ENCODE assay signal across 26 mouse cellular contexts in genomic region chr9:16306222-16306621, GRCm38 (mm10).
DNase-seq lines count a peak whose midpoint lies in the region; ATAC-seq and TF ChIP-seq lines count a peak whose summit lies in the region.
"Had no signal": no experiment of that assay in that cellular context is flagged by ENCODE, and none has a peak within 500 bp of the region (broad histone marks: within the 10 kb centered on the region; RNA-seq: fewer than 3 reads in every experiment).

No protein-coding gene starts in this region.

- no peak for TF ChIP-seq CTCF in cortical plate, adult 2 months (IDR thresholded peaks at IDR 0.05; ENCODE audit: extremely low read depth, insufficient read depth, low read length)

- H3K4me2 ChIP-seq in hindbrain, embryonic 13.5 days: no peak overlapping the region
- no peak overlapping the region for H3K4me2 ChIP-seq in hindbrain, embryonic 12.5 days (replicated peaks)
- no peak overlapping the region for H3K4me2 ChIP-seq in midbrain, embryonic 15.5 days
- H3K4me2 ChIP-seq in midbrain, embryonic 16.5 days (ENCODE audit: low read length): no peak overlapping the region
- H3K4me2 ChIP-seq: embryonic facial prominence, embryonic 12.5 days; forebrain, embryonic 12.5 days; forebrain, embryonic 15.5 days; heart, embryonic 11.5 days; hindbrain, embryonic 14.5 days had no signal

- ATAC-seq in hindbrain, embryonic 13.5 days (ENCODE audit: low FRiP score): no peak
- ATAC-seq in hindbrain, embryonic 12.5 days (ENCODE audit: low FRiP score): no peak
- no peak for ATAC-seq in midbrain, embryonic 15.5 days (replicated peaks)
- ATAC-seq in midbrain, embryonic 16.5 days: no peak
- ATAC-seq: CD4-positive, CD25-positive, alpha-beta regulatory T cell, adult 4 months; forebrain, embryonic 15.5 days; hindbrain, postnatal 0 days; inflammation-experienced regulatory T-cells, adult 6 months had no signal

- no peaks in the 10 kb centered on the region for H3K36me3 ChIP-seq in hindbrain, embryonic 13.5 days
- no peaks in the 10 kb centered on the region for H3K36me3 ChIP-seq in hindbrain, embryonic 12.5 days
- no peaks in the 10 kb centered on the region for H3K36me3 ChIP-seq in midbrain, embryonic 15.5 days (replicated peaks)
- H3K36me3 ChIP-seq in midbrain, embryonic 16.5 days (ENCODE audit: control insufficient read depth, insufficient read depth, low read length): no peaks in the 10 kb centered on the region
- H3K36me3 ChIP-seq: embryonic facial prominence, embryonic 12.5 days; forebrain, embryonic 12.5 days; forebrain, embryonic 15.5 days had no signal

- no peak overlapping the region for H3K9ac ChIP-seq in hindbrain, embryonic 13.5 days
- no peak overlapping the region for H3K9ac ChIP-seq in hindbrain, embryonic 12.5 days
- H3K9ac ChIP-seq in midbrain, embryonic 15.5 days: no peak overlapping the region
- no peak overlapping the region for H3K9ac ChIP-seq in midbrain, embryonic 16.5 days (ENCODE audit: low read depth, low read length)
- H3K9ac ChIP-seq: embryonic facial prominence, embryonic 12.5 days; forebrain, embryonic 12.5 days; forebrain, embryonic 15.5 days; hindbrain, embryonic 14.5 days had no signal

- peak; percentile 58 for DNase-seq in telencephalon, adult 2 months (ENCODE audit: low read depth, low spot score)
- DNase-seq in thymus, postnatal 0 days (ENCODE audit: low spot score): no peak
- DNase-seq in right cerebral cortex, adult 18-20 months: no peak
- DNase-seq: adrenal gland, adult 8-10 months; adrenal gland, postnatal 25 days; cerebellum, adult 11-12 months; cerebellum, adult 8-10 months; cerebellum, postnatal 10 days; cerebellum, postnatal 36 days; gastrocnemius, adult 2 months; gastrocnemius, postnatal 14 days; heart, adult 11 months had no signal

- no peak for TF ChIP-seq POLR2A in cortical plate, adult 2 months (IDR thresholded peaks at IDR 0.05; ENCODE audit: extremely low read depth, insufficient read depth, low read length)

- peaks cover 50% of the 10 kb centered on the region for H3K4me1 ChIP-seq in hindbrain, embryonic 13.5 days (replicated peaks)
- H3K4me1 ChIP-seq in hindbrain, embryonic 12.5 days: peaks cover 16% of the 10 kb centered on the region
- peaks cover 21% of the 10 kb centered on the region for H3K4me1 ChIP-seq in midbrain, embryonic 15.5 days
- peaks cover 18% of the 10 kb centered on the region for H3K4me1 ChIP-seq in midbrain, embryonic 16.5 days (ENCODE audit: control insufficient read depth, insufficient read depth, low read length)
- peaks cover 19% of the 10 kb centered on the region for H3K4me1 ChIP-seq in cortical plate, adult 2 months (ENCODE audit: control insufficient read depth, insufficient read depth, low read length)

- H3K4me3 ChIP-seq in hindbrain, embryonic 13.5 days: no peak overlapping the region
- no peak overlapping the region for H3K4me3 ChIP-seq in hindbrain, embryonic 12.5 days
- H3K4me3 ChIP-seq in midbrain, embryonic 15.5 days: no peak overlapping the region
- no peak overlapping the region for H3K4me3 ChIP-seq in midbrain, embryonic 16.5 days (ENCODE audit: low read depth, low read length)
- no peak overlapping the region for H3K4me3 ChIP-seq in cortical plate, adult 2 months (ENCODE audit: insufficient read depth, low read length)
- H3K4me3 ChIP-seq: embryonic facial prominence, embryonic 12.5 days; erythroblast, embryonic 14.5 days; forebrain, embryonic 12.5 days; forebrain, embryonic 15.5 days; gastrocnemius, adult 2 months had no signal

- 0 out of 2 replicates have a peak overlapping the region, but pooled peaks have one; percentile 45 for H3K27ac ChIP-seq in hindbrain, embryonic 13.5 days
- H3K27ac ChIP-seq in hindbrain, embryonic 12.5 days: no peak overlapping the region
- 0 out of 2 replicates have a peak overlapping the region, but pooled peaks have one; percentile 23 for H3K27ac ChIP-seq in midbrain, embryonic 15.5 days
- H3K27ac ChIP-seq in midbrain, embryonic 16.5 days (ENCODE audit: low read length): no peak overlapping the region
- H3K27ac ChIP-seq in cortical plate, adult 2 months (ENCODE audit: insufficient read depth, low read length): peak overlapping the region; percentile 35; the same call in 1 of the 2 replicates
- H3K27ac ChIP-seq: embryonic facial prominence, embryonic 12.5 days; forebrain, embryonic 12.5 days; forebrain, embryonic 15.5 days; gastrocnemius, adult 2 months; hindbrain, embryonic 14.5 days; hindbrain, postnatal 0 days had no signal

- no peaks in the 10 kb centered on the region for H3K27me3 ChIP-seq in hindbrain, embryonic 13.5 days
- no peaks in the 10 kb centered on the region for H3K27me3 ChIP-seq in hindbrain, embryonic 12.5 days
- no peaks in the 10 kb centered on the region for H3K27me3 ChIP-seq in midbrain, embryonic 15.5 days (replicated peaks)
- no peaks in the 10 kb centered on the region for H3K27me3 ChIP-seq in midbrain, embryonic 16.5 days (ENCODE audit: control insufficient read depth, insufficient read depth, low read depth, low read length)
- H3K27me3 ChIP-seq: embryonic facial prominence, embryonic 12.5 days; forebrain, embryonic 12.5 days; forebrain, embryonic 15.5 days had no signal

- H3K9me3 ChIP-seq in hindbrain, embryonic 13.5 days: no peaks in the 10 kb centered on the region
- no peaks in the 10 kb centered on the region for H3K9me3 ChIP-seq in hindbrain, embryonic 12.5 days (replicated peaks)
- no peaks in the 10 kb centered on the region for H3K9me3 ChIP-seq in midbrain, embryonic 15.5 days
- no peaks in the 10 kb centered on the region for H3K9me3 ChIP-seq in midbrain, embryonic 16.5 days (replicated peaks; ENCODE audit: control insufficient read depth, low read length, poor library complexity, severe bottlenecking)
- H3K9me3 ChIP-seq: embryonic facial prominence, embryonic 12.5 days; forebrain, embryonic 12.5 days; forebrain, embryonic 15.5 days had no signal

Comparison
In these comparisons a context has a peak if more than half of its experiments do, and no peak if none do; other contexts are left out.
1. H3K27ac ChIP-seq: peak in hindbrain, embryonic 13.5 days (single experiment), midbrain, embryonic 15.5 days (single experiment) and cortical plate, adult 2 months (single experiment); none in hindbrain, embryonic 12.5 days (single experiment) and midbrain, embryonic 16.5 days (single experiment).